Mouse (Mus musculus): ENCODE results near the gene Gm4981. TPM values are rescaled to one million over a fixed set of nuclear protein-coding genes. Genes with fewer than 3 reads are reported as not detected.
"Not testable (repeated sequence)": the region's sequence is repeated elsewhere in the genome, so short reads cannot be mapped to it uniquely, and the experiment has no call there.

Gm4981 gene
- total RNA-seq (2015; ENCODE audit: low replicate concordance) (not detected in 2 replicates), total RNA-seq (2017; ENCODE audit: low replicate concordance) (not detected in 2 replicates)

DNA sequence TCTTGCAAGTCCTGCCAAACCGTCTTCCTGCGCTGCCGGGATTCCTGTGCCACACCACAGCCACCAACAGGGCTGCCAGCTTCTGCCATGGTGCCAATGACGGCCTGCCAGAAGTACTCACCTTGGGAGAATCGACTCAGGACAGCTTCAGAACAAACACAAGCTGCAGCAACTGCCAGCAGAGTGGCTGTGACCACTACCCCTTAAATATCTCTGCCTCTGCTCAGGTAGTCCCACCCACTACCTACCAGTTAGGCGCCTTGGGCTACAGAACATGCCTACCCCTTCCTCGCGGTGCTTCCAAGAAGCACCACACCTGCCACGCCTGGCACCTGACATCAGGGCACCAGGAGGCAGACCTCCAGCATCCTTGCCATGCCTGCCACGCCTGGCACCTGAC, at the start of gene Gm4981:
Gene Gm4981 (minus strand): TSS at position 89 of the 400 bp plus-strand sequence.
- no peak for ATAC-seq (replicated peaks; ENCODE audit: low FRiP score, poor library complexity, severe bottlenecking)

DNA sequence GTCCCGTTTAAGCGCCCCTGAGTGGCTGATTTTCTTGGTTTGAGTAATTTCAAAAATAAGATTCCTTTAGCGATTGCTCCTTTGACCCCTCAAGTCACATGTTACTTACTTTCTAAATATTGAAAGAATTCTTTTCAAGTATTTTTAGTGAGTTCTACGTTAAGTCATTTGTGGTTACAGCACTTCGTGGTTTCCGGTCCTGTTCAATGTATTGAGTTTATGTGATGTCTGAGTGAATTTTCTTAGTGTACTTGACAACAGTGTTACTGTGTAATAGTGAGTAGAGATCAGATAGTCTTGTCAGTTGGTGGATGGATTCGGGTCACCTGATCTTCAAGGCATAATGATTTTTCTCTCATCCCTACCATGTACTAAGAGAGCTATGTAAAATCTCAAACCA, 45.7 kb upstream of the Gm4981 start:
- ATAC-seq (replicated peaks; ENCODE audit: low FRiP score, poor library complexity, severe bottlenecking): no peak

DNA sequence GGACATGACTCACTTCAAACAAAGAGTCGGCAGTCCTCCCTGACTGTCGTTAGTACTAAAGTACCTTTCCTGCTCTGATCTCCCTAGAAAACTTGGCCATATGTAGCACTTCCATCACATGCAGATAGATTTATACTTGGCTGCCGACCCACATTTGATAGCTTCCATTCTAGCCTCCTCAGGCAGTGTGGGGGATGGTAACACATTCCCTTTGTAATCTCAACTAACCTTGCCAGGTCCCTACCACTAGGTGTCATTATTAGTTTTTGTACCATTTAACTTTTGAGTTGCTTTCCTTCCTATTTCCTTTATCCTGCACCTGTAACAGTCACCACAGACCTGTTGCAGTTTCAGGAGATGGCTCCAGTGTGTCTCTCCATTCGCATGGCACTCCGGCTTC, 22.0 kb upstream of the Gm4981 start:
- ATAC-seq (replicated peaks; ENCODE audit: low FRiP score, poor library complexity, severe bottlenecking): no peak

DNA sequence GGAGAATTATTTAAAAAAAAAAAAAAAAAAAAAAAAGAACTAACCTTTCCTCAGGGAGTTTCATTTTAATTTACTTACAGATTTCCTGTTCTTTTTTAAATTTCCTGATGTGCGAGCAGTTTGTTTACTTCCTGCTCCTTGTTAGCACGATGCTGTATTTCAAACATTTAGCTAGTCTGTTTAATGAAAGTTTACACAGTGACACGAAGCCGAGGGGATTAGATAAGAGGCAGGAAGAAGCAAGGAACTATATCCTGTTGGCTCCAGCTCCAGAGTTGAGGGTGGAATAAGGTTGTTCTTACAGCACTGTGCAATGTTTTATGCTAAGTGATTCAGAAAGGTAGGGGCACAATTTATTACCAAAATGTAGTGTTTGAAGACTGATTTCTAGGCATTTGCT, 19.5 kb upstream of the Gm4981 start:
- no peak for ATAC-seq (replicated peaks; ENCODE audit: low FRiP score, poor library complexity, severe bottlenecking)

DNA sequence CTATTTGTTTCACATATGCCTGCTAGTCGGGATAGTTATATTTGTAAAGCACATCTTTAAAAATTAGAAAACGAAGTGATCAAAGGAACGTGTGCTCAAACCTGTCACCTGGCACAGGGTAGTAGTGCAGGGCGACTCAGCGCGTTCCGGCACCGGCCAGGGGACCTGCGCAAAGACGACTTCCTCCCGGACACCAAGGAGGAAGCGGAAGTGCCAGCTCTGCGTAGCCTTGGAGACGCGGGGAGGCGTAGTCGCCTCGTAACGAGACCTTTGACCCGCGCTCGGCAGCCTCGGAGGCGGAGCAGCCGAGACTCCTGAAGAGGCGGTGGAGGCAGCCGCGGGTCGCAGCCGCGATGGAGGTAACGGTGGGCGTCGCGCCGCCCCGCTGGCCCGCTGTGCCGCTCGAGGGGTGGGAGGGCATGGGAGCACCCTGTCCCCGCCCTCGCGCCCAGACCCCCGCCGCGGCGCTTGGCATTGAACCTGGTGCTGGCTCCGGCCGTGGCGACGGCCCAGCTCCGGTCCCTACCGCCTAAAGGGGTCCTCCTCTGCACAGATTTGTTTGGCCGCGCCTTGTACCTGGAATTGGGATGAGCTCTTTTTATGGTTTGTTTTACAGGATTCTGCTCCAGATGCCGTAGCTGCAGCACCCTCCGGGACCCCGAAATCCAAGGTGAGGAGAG, 18.9 kb upstream of the Gm4981 start, which contains the start of gene Gcc2:
Gene Gcc2 (plus strand): TSS at position 285 of the 680 bp plus-strand sequence.
- ATAC-seq (replicated peaks; ENCODE audit: low FRiP score, poor library complexity, severe bottlenecking): peak; percentile 100

DNA sequence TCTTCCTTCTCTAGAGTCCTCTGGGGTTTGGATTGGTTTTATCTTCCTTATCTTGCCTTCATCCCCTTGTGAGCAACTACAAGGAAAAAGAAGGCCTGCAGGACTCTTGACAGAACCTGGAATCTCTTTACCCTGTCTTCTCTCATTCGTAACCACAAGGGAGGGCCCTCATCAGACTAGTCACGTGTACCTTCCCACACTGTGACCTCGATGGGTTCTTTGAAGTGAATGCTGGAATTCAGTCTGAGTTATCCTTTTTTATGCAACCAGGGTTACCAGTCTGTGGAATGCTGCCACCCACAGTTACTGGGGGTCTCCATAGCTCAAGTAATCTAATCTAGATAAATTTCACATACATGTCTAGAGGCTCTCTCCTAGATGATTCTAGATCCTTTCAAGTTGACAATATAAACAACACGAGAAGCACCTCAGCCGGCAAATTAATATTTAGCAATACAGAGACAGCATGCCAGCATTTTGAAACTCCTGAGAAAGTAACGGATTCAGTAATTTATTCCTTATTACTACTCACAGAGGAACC, 18.2 kb upstream of the Gm4981 start:
- no peak for ATAC-seq (replicated peaks; ENCODE audit: low FRiP score, poor library complexity, severe bottlenecking)

DNA sequence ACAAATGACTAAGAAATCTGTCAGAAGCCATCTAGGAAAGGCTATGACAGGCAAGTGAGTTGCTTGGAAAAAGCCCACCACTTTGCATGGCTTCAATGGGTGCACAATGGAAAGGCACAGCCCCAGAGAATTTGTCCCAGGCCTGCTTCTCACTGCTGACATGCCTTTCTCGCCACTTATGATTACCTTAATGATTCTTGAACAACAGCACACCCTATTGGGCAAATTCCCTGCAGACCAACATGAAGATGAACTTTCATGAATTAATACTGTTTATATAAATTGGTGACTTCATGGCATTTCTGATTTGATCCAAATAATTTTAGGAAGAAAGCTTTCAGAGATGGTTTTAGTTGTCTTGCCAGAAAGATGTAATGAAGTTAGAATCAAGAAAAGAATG, 13.0 kb upstream of the Gm4981 start:
- no peak for ATAC-seq (replicated peaks; ENCODE audit: low FRiP score, poor library complexity, severe bottlenecking)

DNA sequence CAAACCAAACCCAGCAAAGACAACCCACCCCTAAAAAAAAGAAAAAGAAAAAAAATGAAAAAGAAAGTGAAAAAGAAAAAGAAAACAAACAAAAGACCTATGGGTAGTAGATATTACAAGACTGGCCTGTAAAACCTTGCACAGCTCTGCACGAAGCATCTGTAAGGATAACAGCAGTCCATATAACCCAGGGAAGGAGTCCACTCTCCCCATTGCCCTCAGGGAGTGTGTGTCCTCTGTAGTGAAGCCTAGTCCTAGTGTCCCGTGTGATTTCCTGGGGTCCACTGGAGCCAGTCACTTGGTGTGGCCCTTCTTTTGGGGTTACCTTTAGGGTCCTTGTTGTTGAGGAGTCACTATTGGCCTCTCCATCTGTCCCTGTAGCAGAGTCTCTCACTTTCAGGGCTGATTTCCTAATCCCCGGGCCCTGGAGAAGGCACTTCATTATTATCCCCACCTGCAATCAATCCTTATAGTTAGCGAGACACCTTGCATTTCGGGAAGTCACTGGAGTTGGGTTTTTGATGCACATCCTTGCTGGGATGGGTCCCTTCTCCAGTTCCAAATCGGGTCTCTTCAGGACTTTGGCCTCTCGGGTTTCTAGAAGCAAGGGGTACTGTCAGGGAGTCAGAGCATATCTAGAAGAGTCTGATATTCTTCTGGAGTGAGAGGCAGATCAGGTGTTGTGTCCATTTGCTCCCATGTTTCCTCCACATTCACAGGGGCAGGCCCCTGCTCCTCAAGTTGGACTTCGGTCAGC, 2.7 kb upstream of the Gm4981 start:
- peak; percentile 77 for ATAC-seq (replicated peaks; ENCODE audit: low FRiP score, poor library complexity, severe bottlenecking)

DNA sequence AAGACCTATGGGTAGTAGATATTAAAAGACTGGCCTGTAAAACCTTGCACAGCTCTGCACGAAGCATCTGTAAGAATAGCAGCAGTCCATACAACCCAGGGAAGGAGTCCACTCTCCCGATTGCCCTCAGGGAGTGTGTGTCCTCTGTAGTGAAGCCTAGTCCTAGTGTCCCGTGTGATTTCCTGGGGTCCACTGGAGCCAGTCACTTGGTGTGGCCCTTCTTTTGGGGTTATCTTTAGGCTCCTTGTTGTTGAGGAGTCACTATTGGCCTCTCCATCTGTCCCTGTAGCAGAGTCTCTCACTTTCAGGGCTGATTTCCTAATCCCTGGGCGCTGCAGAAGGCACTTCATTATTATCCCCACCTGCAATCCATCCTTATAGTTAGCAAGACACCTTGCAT, 1.5 kb downstream of the Gm4981 start:
- not testable (repeated sequence) for ATAC-seq (replicated peaks; ENCODE audit: low FRiP score, poor library complexity, severe bottlenecking)

DNA sequence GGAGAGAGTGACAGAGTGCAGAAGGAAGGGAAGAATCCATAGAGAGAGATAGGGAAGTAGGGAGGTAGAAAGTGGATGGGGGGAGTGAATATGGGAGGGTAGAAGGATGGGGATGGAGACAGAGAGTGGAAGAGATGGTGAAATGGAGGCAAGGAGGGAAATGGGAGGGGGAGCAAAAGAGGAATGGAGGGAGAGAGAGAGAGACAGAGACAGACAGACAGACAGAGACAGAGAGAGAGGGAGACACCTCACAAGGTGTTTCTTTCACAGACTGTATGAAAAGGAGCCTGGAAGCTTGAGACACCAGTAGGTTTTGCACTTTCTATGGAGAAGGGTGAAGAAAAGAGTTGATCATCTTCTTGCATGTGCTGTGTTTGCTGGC, 2.8 kb downstream of the Gm4981 start:
- not testable (repeated sequence) for ATAC-seq (replicated peaks; ENCODE audit: low FRiP score, poor library complexity, severe bottlenecking)

DNA sequence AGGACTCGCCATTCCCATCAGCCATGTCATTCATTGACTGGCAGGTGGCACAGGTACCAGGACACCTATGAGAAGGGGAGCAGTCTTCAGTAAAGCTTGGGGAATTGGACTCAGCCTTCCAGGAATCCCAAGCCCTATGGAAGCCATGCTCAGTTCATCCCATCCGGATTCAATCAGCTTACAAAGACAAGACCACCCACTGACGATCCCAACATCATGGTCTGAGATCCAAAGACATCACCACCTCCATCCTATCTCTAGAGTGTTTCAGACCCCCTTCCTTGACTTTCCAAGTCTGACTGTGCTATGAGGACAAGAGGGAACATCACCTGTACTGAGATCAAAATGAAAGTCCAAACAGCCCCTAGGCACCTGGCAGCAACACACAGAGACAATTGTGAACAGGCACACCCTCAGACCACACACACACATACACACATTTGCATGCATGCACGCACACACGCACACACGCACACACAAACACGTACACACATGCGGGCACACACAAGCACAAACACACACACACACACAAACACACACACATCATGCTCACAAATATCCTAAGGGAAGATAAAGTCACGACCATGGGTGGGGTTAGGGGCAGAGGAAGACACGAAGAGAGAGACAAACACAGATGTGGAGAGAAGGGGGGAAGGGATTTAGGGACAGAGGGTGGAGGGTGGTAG, 3.3 kb downstream of the Gm4981 start:
- ATAC-seq (replicated peaks; ENCODE audit: low FRiP score, poor library complexity, severe bottlenecking): peak; percentile 16; the same call in 1 of the 2 replicates

DNA sequence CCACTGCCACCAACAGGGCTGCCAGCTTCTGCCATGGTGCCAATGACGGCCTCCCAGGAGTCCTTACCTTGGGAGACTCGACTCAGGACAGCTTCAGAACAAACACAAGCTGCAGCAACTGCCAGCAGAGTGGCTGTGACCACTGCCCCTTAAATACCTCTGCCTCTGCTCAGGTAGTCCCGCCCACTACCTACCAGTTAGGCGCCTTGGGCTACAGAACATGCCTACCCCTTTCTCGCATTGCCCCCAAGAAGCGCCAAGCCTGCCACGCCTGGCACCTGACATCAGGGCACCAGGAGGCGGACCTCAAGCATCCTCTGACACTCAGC, 3.9 kb downstream of the Gm4981 start, which contains the start of gene Duxf3:
Gene Duxf3 (minus strand): TSS at position 35 of the 329 bp plus-strand sequence.
- peak; percentile 43 for ATAC-seq (replicated peaks; ENCODE audit: low FRiP score, poor library complexity, severe bottlenecking)

DNA sequence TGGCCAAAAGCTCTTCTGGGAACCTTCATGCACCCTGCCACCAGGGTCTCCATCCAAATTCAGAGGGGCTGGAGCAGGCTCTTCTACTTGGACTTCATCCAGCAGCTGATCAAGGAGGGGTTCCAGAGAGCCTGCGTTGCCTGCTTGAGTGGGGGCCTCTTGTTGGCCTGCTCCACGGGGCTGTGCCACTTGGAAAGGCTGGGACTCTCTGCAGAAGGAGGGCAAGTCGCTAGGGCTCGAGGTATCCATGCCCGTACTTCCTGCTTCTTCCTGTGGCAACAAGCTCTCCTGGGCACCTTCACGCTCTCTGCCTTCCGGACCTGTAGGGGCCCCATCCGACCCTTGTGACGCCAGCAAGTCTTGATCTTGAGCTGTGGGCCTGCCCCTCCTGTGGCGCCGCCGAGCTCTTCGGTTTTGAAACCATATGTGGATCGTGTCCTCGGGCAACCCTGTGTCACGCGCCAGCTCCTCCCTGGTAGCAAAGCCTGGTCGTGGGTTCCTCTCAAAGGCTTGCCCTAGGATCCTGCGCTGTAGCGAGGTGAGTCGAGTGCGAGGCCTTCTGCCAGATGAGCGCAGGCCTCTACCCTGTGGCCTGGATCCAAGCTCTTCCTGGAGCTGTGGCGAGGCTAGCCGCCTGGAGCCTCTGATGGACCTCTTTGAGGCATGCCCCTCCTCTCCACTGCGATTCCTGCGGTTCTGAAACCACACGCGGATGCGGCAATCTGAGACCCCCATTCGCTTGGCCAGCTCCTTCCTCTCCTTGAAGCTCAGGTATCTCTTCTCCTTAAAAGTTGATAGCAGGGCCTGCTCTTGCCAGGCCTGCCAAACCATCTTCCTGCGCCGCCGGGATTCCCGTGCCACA, 4.5 kb downstream of the Gm4981 start:
- peak; percentile 57 for ATAC-seq (replicated peaks; ENCODE audit: low FRiP score, poor library complexity, severe bottlenecking)

DNA sequence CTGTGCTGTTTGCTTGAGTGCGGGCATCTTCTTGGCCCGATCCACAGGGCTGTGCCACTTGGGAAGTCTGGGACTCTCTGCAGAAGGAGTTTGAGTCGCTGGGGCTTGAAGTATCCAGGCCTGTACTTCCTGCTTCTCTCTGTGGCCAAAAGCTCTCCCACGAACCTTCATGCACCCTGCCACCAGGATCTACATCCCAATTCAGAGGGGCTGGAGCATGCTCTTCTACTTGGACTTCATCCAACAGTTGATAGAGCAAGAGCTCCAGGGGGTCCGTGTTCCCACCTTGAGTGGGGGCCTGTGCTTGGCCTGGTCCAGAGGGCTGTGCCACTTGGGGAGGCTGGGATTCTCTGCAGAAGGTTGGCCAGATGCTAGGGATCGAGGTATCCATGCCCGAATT, 5.4 kb downstream of the Gm4981 start:
- not testable (repeated sequence) for ATAC-seq (replicated peaks; ENCODE audit: low FRiP score, poor library complexity, severe bottlenecking)

DNA sequence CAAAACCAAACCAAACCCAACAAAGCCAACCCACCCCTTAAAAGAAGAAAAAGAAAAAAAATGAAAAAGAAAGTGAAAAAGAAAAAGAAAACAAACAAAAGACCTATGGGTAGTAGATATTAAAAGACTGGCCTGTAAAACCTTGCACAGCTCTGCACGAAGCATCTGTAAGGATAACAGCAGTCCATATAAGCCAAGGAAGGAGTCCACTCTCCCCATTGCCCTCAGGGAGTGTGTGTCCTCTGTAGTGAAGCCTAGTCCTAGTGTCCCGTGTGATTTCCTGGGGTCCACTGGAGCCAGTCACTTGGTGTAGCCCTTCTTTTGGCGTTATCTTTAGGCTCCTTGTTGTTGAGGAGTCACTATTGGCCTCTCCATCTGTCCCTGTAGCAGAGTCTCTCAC, 6.5 kb downstream of the Gm4981 start:
- not testable (repeated sequence) for ATAC-seq (replicated peaks; ENCODE audit: low FRiP score, poor library complexity, severe bottlenecking)

DNA sequence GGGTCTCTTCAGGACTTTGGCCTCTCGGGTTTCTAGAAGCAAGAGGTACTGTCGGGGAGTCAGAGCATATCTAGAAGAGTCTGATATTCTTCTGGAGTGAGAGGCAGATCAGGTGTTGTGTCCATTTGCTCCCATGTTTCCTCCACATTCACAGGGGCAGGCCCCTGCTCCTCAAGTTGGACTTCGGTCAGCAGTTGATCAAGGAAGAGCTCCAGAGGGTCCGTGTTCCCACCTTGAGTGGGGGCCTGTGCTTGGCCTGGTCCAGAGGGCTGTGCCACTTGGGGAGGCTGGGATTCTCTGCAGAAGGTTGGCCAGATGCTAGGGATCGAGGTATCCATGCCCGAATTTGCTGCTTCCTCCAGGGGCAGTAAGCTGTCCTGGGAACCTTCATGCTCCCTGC, 8.7 kb downstream of the Gm4981 start:
- not testable (repeated sequence) for ATAC-seq (replicated peaks; ENCODE audit: low FRiP score, poor library complexity, severe bottlenecking)

DNA sequence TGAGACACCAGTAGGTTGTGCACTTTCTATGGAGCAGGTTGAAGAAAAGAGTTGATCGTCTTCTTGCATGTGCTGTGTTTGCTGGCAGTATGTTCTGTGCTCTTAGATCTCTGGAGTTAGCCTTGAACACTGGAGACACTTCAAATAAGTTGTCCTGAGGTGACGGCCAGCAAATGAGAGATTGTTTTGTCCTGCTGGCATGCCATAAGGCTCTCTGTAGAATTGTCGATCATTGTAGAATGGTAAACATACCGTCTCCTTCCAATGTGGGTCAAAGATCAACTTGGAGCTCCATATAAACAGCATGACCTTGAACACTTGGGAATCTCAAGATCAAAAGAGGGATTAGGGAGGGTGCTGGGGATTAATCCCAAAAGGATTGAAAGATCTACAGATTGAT, 10.1 kb downstream of the Gm4981 start:
- not testable (repeated sequence) for ATAC-seq (replicated peaks; ENCODE audit: low FRiP score, poor library complexity, severe bottlenecking)

DNA sequence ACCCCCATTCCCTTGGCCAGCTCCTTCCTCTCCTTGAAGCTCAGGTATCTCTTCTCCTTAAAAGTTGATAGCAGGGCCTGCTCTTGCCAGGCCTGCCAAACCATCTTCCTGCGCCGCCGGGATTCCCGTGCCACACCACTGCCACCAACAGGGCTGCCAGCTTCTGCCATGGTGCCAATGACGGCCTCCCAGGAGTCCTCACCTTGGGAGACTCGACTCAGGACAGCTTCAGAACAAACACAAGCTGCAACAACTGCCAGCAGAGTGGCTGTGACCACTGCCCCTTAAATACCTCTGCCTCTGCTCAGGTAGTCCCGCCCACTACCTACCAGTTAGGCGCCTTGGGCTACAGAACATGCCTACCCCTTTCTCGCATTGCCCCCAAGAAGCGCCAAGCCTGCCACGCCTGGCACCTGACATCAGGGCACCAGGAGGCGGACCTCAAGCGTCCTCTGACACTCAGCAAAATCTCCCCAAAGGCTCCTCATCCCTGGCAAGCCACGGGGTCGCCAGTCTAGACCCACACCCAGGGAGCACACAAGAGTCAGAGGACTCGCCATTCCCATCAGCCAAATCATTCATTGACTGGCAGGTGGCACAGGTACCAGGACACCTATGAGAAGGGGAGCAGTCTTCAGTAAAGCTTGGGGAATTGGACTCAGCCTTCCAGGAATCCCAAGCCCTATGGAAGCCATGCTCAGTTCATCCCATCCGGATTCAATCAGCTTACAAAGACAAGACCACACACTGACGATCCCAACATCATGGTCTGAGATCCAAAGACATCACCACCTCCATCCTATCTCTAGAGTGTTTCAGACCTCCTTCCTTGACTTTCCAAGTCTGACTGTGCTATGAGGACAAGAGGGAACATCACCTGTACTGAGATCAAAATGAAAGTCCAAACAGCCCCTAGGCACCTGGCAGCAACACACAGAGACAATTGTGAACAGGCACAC, 11.4 kb downstream of the Gm4981 start, which contains the start of gene AW822073:
Gene AW822073 (minus strand): TSS at position 104 of the 959 bp plus-strand sequence.
- ATAC-seq (replicated peaks; ENCODE audit: low FRiP score, poor library complexity, severe bottlenecking): not testable (repeated sequence)
